Mouse (Mus musculus) olfactory bulb, adult 2 months (tissue): ENCODE measurements around the gene Slco1a4.

Source experiments
- CTCF ChIP-seq: fragments of 200-500 bp; IDR thresholded peaks from 2 replicates; pipeline ENCODE4 v1.5.1; 2012; ENCODE audit warnings: low read depth, mild to moderate bottlenecking, low read length, moderate library complexity; ENCODE audit not compliant: insufficient read depth
- POLR2A ChIP-seq: fragments of 200-500 bp; IDR thresholded peaks from 2 replicates; pipeline ENCODE4 v1.6.1; 2012; ENCODE audit warnings: mild to moderate bottlenecking, low read depth, low read length, moderate library complexity; ENCODE audit not compliant: insufficient read depth

DNA sequence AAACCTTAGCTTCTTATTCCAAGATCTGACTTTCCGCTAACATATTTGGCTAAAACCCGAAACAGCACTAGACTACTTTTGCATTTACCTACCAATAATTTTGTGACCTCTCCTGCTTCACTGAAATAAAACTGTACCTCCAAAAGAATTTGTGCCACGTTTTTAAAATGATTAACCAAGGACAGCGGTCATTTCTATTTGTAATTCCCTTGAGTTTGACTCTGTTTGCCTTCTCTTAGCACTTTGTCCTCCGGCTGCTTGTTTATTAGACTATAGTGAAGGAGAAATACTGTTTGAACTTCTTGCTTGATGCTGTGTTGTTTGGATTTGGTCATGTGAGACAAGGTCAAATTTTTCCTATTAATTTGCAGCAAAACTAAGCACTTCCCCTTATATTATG is 12.7 kb upstream of the Slco1a4 start:
- TF ChIP-seq CTCF: no peak
- TF ChIP-seq POLR2A: no peak
